Mouse (Mus musculus) myocyte (in vitro differentiated cells): ENCODE data around the gene 1700012B09Rik.

Experiments
- CEBPB ChIP-seq: IDR thresholded peaks from 2 replicates; pipeline ENCODE4 v1.6.1; 2011; ENCODE audit warnings: mild to moderate bottlenecking, moderate library complexity; ENCODE audit not compliant: poor library complexity, insufficient read depth, severe bottlenecking
- POLR2A ChIP-seq: IDR thresholded peaks from one replicate; pipeline ENCODE4 v1.6.1; 2011; ENCODE audit warnings: low read depth, mild to moderate bottlenecking, control low read depth, moderate library complexity; ENCODE audit not compliant: insufficient read length
- REST ChIP-seq: IDR thresholded peaks from one replicate; pipeline ENCODE4 v1.6.1; 2011; ENCODE audit warnings: mild to moderate bottlenecking, control low read depth, moderate library complexity; ENCODE audit not compliant: insufficient read depth, insufficient read length
- TCF12 ChIP-seq: IDR thresholded peaks from one replicate; pipeline ENCODE4 v1.6.1; 2011; ENCODE audit warnings: mild to moderate bottlenecking, control low read depth; ENCODE audit not compliant: poor library complexity, insufficient read depth, severe bottlenecking

DNA sequence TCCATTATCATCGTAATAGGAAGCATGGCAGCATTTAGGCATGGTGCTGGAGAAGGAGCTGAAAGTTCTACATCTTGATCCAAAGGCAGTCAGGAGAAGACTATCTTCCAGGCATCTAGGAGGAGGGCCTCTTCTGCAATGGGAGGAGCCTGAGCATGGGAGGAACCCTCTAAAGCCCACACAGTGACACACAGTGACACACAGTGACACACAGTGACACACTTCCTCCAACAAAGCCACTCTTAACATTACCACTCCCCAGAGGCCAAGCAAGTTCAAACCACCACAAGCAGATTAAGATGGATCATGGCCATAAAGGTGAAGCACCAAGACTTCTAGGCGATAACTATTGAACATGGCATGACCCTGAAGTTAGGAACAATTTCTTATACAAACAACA lies 1.2 kb upstream of the 1700012B09Rik start:
- no peak for TF ChIP-seq CEBPB
- TF ChIP-seq POLR2A = no peak
- TF ChIP-seq REST = no peak
- no peak for TF ChIP-seq TCF12
